Mouse (Mus musculus) liver, embryonic 13.5 days (tissue): ENCODE data around the gene Adgrf4. TPM values are rescaled to one million over a fixed set of nuclear protein-coding genes. Genes with fewer than 3 reads are reported as not detected.
A peak's percentile ranks its signal among the peaks of the same experiment; 100 is the strongest.

ENCODE experiments used
- ATAC-seq: fragments of 200-750 bp; cut with Nextera tagmentation; 2 replicates; pipeline ENCODE4 v1.8.0; 2017; ENCODE audit warnings: low read depth, mild to moderate bottlenecking, moderate number of reproducible peaks, moderate library complexity
- DNase-seq: peaks from one replicate; pipeline ENCODE4 v3.0.0; 2022
- H3K27ac ChIP-seq: fragments of 300-500 bp; sonication (generic); 2 replicates; pipeline ENCODE4 v1.5.1; 2015; ENCODE audit warnings: moderate library complexity, mild to moderate bottlenecking, inconsistent platforms
- H3K27me3 ChIP-seq: fragments of 300-500 bp; sonication (generic); 2 replicates; pipeline ENCODE4 v1.6.1; 2015; ENCODE audit warnings: mild to moderate bottlenecking, inconsistent platforms
- H3K36me3 ChIP-seq: fragments of 300-500 bp; sonication (generic); 2 replicates; pipeline ENCODE4 v1.6.1; 2015; ENCODE audit warnings: mild to moderate bottlenecking, inconsistent platforms
- H3K4me1 ChIP-seq: fragments of 300-500 bp; sonication (generic); replicated peaks from 2 replicates; pipeline ENCODE4 v1.6.1; 2015; ENCODE audit warnings: inconsistent platforms
- H3K4me2 ChIP-seq: fragments of 300-500 bp; sonication (generic); 2 replicates; pipeline ENCODE4 v1.6.1; 2015; ENCODE audit warnings: inconsistent platforms, mild to moderate bottlenecking, moderate library complexity
- H3K4me3 ChIP-seq: fragments of 300-500 bp; sonication (generic); replicated peaks from 2 replicates; pipeline ENCODE4 v1.5.1; 2015; ENCODE audit warnings: mild to moderate bottlenecking, inconsistent platforms
- H3K9ac ChIP-seq: fragments of 300-500 bp; sonication (generic); 2 replicates; pipeline ENCODE4 v1.6.1; 2015; ENCODE audit warnings: mild to moderate bottlenecking, inconsistent platforms
- H3K9me3 ChIP-seq: fragments of 300-500 bp; sonication (generic); replicated peaks from 2 replicates; pipeline ENCODE4 v1.6.1; 2016; ENCODE audit warnings: inconsistent platforms
- WGBS: fragments of 180-500 bp; shearing (Covaris S2); methylation state at CpG from one replicate; pipeline ENCODE4 v1.1.7; 2015; ENCODE audit not compliant: insufficient replicate concordance; 5-methylcytosine and 5-hydroxymethylcytosine counted together
- polyA plus RNA-seq: library from polyadenylated mRNA; unstranded; fragments of >200 nt; fragmentation: Nextera tagmentation; extraction: Ambion mirVana; gene quantifications from 2 replicates; pipeline ENCODE4 v1.2.1, GENCODE M21; 2015

Adgrf4 gene
- polyA plus RNA-seq, result not detected in 2 replicates

DNA sequence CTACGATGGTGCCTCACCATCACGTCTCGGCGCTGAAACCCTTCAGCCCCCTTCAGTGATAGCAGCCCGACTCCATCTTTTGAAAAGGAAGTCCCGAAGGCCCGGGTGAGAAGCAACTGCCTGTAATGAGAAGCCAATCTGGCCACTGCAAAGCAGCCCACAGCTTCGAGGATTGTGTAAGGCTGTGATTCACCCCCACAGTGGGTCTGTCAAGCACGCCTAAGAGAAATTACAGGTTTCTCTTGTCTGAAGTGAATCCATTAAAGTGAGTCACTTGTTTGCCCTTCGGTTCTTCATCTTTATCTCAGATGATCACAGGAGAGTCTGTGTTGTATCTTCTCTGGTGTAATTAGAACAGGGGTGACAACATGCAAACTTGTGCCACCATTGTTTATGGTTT is at the start of gene Adgrf4:
Gene Adgrf4, minus strand, starts transcription at position 149 of the 400 bp plus-strand sequence.
- Histone ChIP-seq H3K27me3 (no peaks in the 10 kb centered on the region), H3K9me3 (no peaks in the 10 kb centered on the region), H3K27ac (no peak within 1 kb of the TSS), H3K36me3 (no peaks in the 10 kb centered on the region), H3K9ac (no peak within 1 kb of the TSS), H3K4me3 (no peak within 1 kb of the TSS), H3K4me1 (no peaks in the 10 kb centered on the region), H3K4me2 (no peak within 1 kb of the TSS)
- WGBS, result 72% methylated on average over 10 of the region's 10 CpGs
- ATAC-seq, result no peak
- no peak for DNase-seq

DNA sequence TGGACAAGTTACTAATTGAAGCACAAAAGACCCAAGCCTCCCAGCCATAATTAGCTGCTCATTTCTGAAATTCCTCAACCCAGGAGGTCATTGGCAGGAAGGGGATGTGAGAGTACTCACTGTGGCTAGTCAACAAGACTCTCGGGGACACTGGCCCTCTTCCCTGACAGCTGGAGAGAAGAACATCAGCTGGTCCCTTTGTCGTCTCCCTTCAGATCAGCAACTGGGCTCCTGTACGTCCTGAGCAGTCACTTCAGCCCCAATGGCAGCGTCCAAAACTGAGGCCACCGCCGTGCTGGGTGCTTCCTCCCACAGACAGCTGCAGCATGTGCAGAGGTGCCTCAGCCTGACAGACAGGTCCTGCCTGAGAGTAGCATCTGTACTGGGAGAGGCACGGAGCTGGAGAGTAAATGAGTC is 49.7 kb upstream of the Adgrf4 start, which contains the start of gene Adgrf2:
Gene Adgrf2, minus strand, starts transcription at position 379 of the 417 bp plus-strand sequence.
- DNase-seq (no peak), ATAC-seq (no peak)
- H3K27ac ChIP-seq, result no peak within 1 kb of the TSS
- no peak within 1 kb of the TSS for H3K4me2 ChIP-seq
- H3K4me1 ChIP-seq, result no peaks in the 10 kb centered on the region
- no peaks in the 10 kb centered on the region for H3K36me3 ChIP-seq
- H3K4me3 ChIP-seq, result no peak within 1 kb of the TSS
- H3K9ac ChIP-seq, result no peak within 1 kb of the TSS
- H3K9me3 ChIP-seq, result no peaks in the 10 kb centered on the region
- no peaks in the 10 kb centered on the region for H3K27me3 ChIP-seq
- WGBS, result 35% methylated on average over 7 of the region's 7 CpGs

DNA sequence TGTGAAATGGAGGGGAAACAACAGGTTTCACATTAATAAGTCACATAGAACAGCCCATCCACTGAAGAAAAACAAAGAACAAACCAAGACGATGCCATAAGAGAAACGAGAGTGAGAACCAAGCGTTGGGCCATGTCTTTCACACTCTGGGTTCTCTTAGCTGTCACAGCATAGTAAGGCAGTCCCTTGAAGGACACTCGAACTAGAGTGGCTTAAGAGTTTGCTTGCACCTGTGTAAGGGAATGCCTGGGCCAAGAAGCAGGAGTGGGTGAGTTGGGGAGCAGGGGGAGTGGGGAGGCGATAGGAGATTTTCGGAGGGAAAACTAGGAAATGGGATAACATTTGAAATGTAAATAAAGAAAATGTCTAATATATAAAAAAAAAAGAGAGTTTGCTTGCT is 46.7 kb upstream of the Adgrf4 start:
- Histone ChIP-seq H3K27ac (no peak overlapping the region), H3K4me2 (no peak overlapping the region), H3K36me3 (no peaks in the 10 kb centered on the region), H3K9me3 (no peaks in the 10 kb centered on the region), H3K4me3 (no peak overlapping the region), H3K4me1 (no peaks in the 10 kb centered on the region), H3K9ac (no peak overlapping the region), H3K27me3 (no peaks in the 10 kb centered on the region)
- no peak for ATAC-seq
- WGBS, result 67% methylated on average over 6 of the region's 6 CpGs
- no peak for DNase-seq

DNA sequence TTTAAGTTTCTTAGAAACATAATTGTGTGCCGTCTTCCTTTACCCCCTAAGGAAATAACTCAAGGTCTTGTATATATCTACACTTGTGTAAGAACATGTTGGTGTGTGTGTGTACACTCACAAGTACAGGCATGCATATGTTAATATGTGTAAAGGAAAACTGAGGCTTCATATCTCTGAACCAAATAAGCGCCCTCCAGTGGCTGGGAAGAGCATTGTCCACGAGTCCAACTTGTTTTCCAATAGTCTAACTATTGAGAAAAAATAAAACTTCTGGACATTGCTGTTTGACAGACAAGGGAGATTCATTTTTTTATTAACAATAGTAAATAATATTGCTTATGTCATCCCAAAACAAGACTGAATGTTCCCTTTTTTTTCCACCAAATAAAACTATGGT is 25.1 kb upstream of the Adgrf4 start:
- no peak overlapping the region for H3K9ac ChIP-seq
- no peaks in the 10 kb centered on the region for H3K36me3 ChIP-seq
- no peaks in the 10 kb centered on the region for H3K27me3 ChIP-seq
- DNase-seq (no peak), ATAC-seq (no peak)
- 36% methylated on average over 3 of the region's 3 CpGs for WGBS
- no peak overlapping the region for H3K27ac ChIP-seq
- no peak overlapping the region for H3K4me3 ChIP-seq
- no peak overlapping the region for H3K4me2 ChIP-seq
- no peaks in the 10 kb centered on the region for H3K9me3 ChIP-seq
- no peaks in the 10 kb centered on the region for H3K4me1 ChIP-seq

DNA sequence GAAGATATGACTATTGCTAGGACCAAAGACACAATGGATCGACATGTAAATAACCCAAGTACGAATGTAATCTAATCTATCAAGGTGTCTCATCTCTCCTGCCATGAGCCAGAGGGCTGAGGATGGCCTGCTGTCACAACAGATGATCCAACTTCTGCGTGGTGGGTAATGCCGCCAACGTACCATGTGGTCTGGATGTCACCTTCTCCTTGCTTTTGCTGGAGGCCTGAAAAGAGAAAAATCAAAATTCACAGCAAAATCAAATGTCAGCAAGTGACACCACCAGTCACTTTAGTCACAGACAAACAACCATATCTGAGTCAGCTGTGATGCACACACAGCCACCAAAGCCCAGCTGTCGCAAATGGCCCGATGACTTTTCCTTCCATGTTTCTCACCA is 22.9 kb upstream of the Adgrf4 start:
- DNase-seq (no peak), ATAC-seq (no peak)
- Histone ChIP-seq H3K9ac (no peak overlapping the region), H3K4me1 (no peaks in the 10 kb centered on the region), H3K27me3 (no peaks in the 10 kb centered on the region), H3K27ac (no peak overlapping the region), H3K4me2 (no peak overlapping the region), H3K4me3 (no peak overlapping the region), H3K9me3 (no peaks in the 10 kb centered on the region), H3K36me3 (no peaks in the 10 kb centered on the region)
- 82% methylated on average over 7 of the region's 7 CpGs for WGBS

DNA sequence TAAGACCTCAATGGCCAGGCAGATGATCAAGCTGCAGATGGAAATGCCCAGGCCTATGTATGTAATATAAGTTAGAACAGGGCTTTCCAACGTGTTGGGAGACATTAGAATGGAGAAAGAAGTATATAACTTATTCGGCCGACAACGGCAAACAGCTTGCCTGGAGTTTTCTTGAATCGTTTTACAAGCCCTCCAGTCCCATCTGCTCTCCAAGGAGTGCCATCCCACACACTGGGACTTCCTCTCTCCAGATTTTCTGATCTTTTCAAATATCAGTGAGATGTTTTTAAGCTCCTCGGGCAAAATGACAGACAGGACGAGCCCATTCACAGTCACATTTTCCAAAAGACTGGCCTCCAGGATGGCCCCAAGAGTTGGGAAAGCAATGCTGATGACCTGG is 18.6 kb upstream of the Adgrf4 start:
- H3K9me3 ChIP-seq, result no peaks in the 10 kb centered on the region
- no peaks in the 10 kb centered on the region for H3K27me3 ChIP-seq
- DNase-seq (no peak), ATAC-seq (no peak)
- no peaks in the 10 kb centered on the region for H3K36me3 ChIP-seq
- H3K4me3 ChIP-seq, result no peak overlapping the region
- H3K4me2 ChIP-seq, result no peak overlapping the region
- H3K9ac ChIP-seq, result no peak overlapping the region
- no peak overlapping the region for H3K27ac ChIP-seq
- no peaks in the 10 kb centered on the region for H3K4me1 ChIP-seq
- WGBS, result 71% methylated on average over 7 of the region's 7 CpGs

DNA sequence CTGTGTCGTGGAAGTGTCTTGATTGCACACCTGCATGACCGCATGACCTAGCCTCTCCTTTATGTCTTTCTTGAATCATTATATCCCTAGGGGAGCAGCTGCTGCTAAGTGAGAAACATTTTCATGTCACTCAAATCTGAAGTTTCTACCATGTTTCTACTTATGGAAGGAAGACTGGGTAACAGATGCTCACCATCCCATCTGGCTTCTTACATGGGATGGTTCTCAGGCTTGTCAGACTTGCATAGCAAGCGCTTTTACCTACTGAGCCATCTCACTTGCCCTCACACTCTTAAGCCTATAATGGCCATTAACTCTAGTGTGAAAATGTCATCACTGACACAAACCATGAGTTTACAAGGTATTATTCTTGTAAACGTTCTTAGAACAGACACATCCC is 13.5 kb upstream of the Adgrf4 start:
- Histone ChIP-seq H3K9ac (no peak overlapping the region), H3K36me3 (no peaks in the 10 kb centered on the region), H3K4me2 (no peak overlapping the region), H3K9me3 (no peaks in the 10 kb centered on the region), H3K4me1 (no peaks in the 10 kb centered on the region), H3K27me3 (no peaks in the 10 kb centered on the region), H3K4me3 (no peak overlapping the region), H3K27ac (no peak overlapping the region)
- ATAC-seq, result no peak
- no peak for DNase-seq
- WGBS, result 62% methylated on average over 4 of the region's 4 CpGs

DNA sequence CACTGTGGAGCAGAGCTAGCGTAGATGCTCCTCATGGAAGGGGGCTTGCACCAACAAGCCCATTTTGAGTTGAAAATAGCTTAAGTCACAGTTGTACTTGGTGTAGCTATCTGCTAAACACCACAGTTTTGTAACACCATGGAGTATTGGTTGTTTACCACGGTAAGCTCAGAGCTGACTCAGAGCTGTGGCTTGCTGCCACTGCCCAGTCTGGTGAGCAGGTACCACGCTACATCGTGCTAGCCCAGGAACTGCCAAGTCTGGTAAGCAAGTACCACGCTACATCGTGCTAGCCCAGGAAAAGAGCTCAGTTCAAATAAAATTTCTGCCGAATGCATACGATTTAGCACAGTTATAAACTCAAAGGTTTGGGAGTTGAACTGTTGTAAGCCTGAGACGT is 10.1 kb upstream of the Adgrf4 start:
- Histone ChIP-seq H3K9ac (no peak overlapping the region), H3K4me1 (no peaks in the 10 kb centered on the region), H3K4me2 (no peak overlapping the region), H3K27ac (no peak overlapping the region), H3K27me3 (no peaks in the 10 kb centered on the region), H3K36me3 (no peaks in the 10 kb centered on the region), H3K9me3 (no peaks in the 10 kb centered on the region), H3K4me3 (no peak overlapping the region)
- DNase-seq, result no peak
- WGBS, result 70% methylated on average over 9 of the region's 9 CpGs
- no peak for ATAC-seq

DNA sequence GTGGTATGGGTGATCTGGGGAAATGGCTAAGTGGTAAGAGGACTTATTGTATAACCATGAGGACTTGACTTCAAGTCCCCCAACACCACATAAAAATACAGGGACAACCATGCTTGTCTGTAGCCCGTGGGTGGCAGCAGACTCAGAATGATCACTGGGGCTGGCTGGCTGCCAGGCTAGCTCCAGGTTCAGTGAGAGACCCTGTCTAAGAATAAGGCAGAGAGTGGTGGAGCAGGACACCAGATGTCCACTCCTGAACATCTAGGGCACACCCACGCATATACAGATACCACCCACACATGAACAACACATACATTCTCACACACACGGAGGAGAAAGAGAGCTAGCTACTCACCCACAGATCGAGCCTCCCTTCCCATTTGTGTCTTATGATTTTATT is 2.6 kb upstream of the Adgrf4 start:
- H3K27me3 ChIP-seq, result no peaks in the 10 kb centered on the region
- DNase-seq, result no peak
- H3K36me3 ChIP-seq, result no peaks in the 10 kb centered on the region
- no peak overlapping the region for H3K27ac ChIP-seq
- WGBS, result 67% methylated on average over 4 of the region's 4 CpGs
- no peak overlapping the region for H3K9ac ChIP-seq
- no peak overlapping the region for H3K4me2 ChIP-seq
- H3K4me3 ChIP-seq, result no peak overlapping the region
- H3K9me3 ChIP-seq, result no peaks in the 10 kb centered on the region
- H3K4me1 ChIP-seq, result no peaks in the 10 kb centered on the region
- ATAC-seq, result no peak

DNA sequence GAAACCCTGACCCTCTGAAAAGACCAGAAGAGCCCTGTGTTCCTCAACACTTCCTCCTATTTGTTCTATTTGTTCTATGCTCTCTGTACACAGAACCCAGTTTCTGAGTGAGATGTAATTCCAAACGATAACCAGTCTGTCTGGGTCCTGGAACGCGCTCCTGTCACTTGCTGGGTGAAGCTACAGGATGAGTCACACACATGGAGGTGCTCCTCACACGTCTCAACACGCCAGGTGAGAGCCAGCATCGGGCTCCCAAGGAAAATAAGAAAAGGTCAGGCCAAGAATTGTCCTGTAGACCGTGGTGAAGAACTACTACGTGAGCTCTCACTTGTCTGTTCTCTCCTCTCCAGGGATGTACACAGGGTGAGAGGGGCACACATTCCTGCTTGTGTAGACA is 1.6 kb downstream of the Adgrf4 start:
- H3K9ac ChIP-seq, result no peak overlapping the region
- DNase-seq (no peak), ATAC-seq (no peak)
- no peaks in the 10 kb centered on the region for H3K36me3 ChIP-seq
- H3K9me3 ChIP-seq, result no peaks in the 10 kb centered on the region
- H3K27ac ChIP-seq, result no peak overlapping the region
- H3K4me2 ChIP-seq, result no peak overlapping the region
- H3K27me3 ChIP-seq, result no peaks in the 10 kb centered on the region
- H3K4me3 ChIP-seq, result no peak overlapping the region
- H3K4me1 ChIP-seq, result no peaks in the 10 kb centered on the region
- WGBS, result 67% methylated on average over 8 of the region's 8 CpGs

DNA sequence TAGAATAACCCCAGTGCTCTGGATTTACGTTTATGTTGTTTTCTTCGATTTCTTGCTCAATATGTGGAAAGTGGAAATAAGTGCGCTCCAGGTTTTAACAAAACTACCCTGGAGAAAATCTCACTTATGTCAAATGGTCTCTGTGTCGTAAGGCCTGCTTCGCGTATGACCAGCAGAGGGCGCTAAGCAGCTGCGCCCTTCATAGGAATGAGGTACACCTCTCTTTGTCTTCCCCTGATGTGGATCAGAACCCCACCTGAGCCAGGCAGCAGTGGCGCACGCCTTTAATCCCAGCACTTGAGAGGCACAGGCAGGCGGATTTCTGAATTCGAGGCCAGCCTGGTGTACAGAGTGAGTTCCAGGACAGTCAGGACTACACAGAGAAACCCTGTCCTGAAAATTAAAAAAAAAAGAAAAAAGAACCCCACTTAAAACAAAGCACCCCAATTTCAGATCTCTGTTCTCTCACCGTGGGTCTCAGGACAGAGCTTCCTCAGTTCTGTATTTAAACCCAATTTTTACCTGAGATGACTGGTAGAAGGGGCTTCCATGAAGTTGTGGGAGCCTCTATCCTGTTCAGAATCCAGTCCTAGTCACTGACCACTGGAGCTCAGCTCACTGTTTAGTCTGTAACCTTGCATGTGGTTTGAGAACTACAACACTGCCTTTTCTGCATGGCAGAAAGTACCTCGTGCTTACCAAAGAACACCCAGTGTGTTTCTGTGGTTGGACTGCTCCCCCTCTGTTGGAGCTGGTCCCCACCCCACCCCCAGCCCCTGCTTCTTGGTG is 33.3 kb downstream of the Adgrf4 start:
- no peak for ATAC-seq
- Histone ChIP-seq H3K4me1 (no peaks in the 10 kb centered on the region), H3K36me3 (no peaks in the 10 kb centered on the region), H3K4me2 (no peak overlapping the region), H3K27ac (no peak overlapping the region), H3K4me3 (no peak overlapping the region), H3K9me3 (no peaks in the 10 kb centered on the region), H3K9ac (no peak overlapping the region), H3K27me3 (no peaks in the 10 kb centered on the region)
- DNase-seq, result peak; percentile 3
- 17% methylated on average over 14 of the region's 14 CpGs for WGBS

DNA sequence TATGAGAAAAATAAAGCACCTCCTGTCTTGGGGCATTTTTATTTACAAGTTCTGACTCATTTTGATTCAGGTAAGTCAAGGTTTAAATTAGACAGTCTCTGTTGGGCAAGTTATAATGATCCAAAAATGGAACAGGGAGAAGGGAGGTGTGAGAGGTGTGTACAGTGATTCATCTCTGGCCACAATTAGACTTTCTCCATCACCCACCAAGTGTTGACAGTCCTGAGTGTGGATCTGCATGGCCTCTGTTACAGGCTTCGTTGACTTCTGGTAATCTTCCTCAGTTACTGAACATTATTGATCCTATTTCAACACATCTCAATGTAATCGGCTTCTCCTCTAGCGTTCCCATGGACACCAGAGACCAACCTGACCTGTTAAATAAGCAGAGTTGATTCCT is 48.7 kb downstream of the Adgrf4 start:
- 54% methylated on average over 3 of the region's 3 CpGs for WGBS
- Histone ChIP-seq H3K27me3 (no peaks in the 10 kb centered on the region), H3K4me1 (no peaks in the 10 kb centered on the region), H3K36me3 (no peaks in the 10 kb centered on the region), H3K27ac (no peak overlapping the region), H3K4me2 (no peak overlapping the region), H3K4me3 (no peak overlapping the region), H3K9ac (no peak overlapping the region), H3K9me3 (0 out of 2 replicates have a peak, but pooled peaks cover 3% of the 10 kb centered on the region)
- DNase-seq, result no peak
- no peak for ATAC-seq
